Mouse (Mus musculus) heart, postnatal 0 days (tissue): ENCODE results near the gene Gclc. TPM values are rescaled to one million over a fixed set of nuclear protein-coding genes. Genes with fewer than 3 reads are reported as not detected.

ENCODE experiments used
- ATAC-seq: fragments of 200-750 bp; cut with Nextera tagmentation; 2 replicates; pipeline ENCODE4 v1.8.0; 2017; ENCODE audit warnings: low read depth, moderate number of reproducible peaks, moderate library complexity; ENCODE audit not compliant: insufficient read depth
- DNase-seq: peaks from one replicate; pipeline ENCODE4 v3.0.0-alpha.2; 2016; ENCODE audit warnings: low spot score
- H3K27ac ChIP-seq: fragments of 300-500 bp; sonication (generic); 2 replicates; pipeline ENCODE4 v1.5.1; 2014; ENCODE audit warnings: low read depth, mild to moderate bottlenecking
- H3K27me3 ChIP-seq: fragments of 300-500 bp; sonication (generic); 2 replicates; pipeline ENCODE4 v1.6.1; 2014; ENCODE audit warnings: low read length, mixed read lengths; ENCODE audit not compliant: control insufficient read depth, insufficient read depth
- H3K36me3 ChIP-seq: fragments of 300-500 bp; sonication (generic); replicated peaks from 2 replicates; pipeline ENCODE4 v1.6.1; 2014; ENCODE audit warnings: low read length, mixed read lengths; ENCODE audit not compliant: control insufficient read depth, insufficient read depth
- H3K4me1 ChIP-seq: fragments of 300-500 bp; sonication (generic); 2 replicates; pipeline ENCODE4 v1.6.1; 2014; ENCODE audit warnings: antibody characterized with exemption; ENCODE audit not compliant: control insufficient read depth, insufficient read depth
- H3K4me2 ChIP-seq: fragments of 300-500 bp; sonication (generic); 2 replicates; pipeline ENCODE4 v1.6.1; 2014; ENCODE audit warnings: low read depth, mild to moderate bottlenecking, low read length, moderate library complexity
- H3K4me3 ChIP-seq: fragments of 300-500 bp; sonication (generic); 2 replicates; pipeline ENCODE4 v1.5.1; 2014; ENCODE audit warnings: low read depth, low read length
- H3K9ac ChIP-seq: fragments of 300-500 bp; sonication (generic); replicated peaks from 2 replicates; pipeline ENCODE4 v1.6.1; 2014; ENCODE audit warnings: low read depth, low read length, mixed read lengths
- H3K9me3 ChIP-seq: fragments of 300-500 bp; sonication (generic); replicated peaks from 2 replicates; pipeline ENCODE4 v1.6.1; 2016; ENCODE audit warnings: low read length; ENCODE audit not compliant: control insufficient read depth
- CTCF ChIP-seq: IDR thresholded peaks from 2 replicates; pipeline ENCODE4 v1.5.1; 2016; ENCODE audit warnings: antibody characterized with exemption, control low read depth, low read depth
- EP300 ChIP-seq: IDR thresholded peaks from 2 replicates; pipeline ENCODE4 v1.6.1; 2016; ENCODE audit warnings: antibody characterized with exemption, low read depth
- WGBS: fragments of 180-500 bp; shearing (Covaris S2); extraction: QIAGEN DNeasy Blood & Tissue Kit; methylation state at CpG from one replicate; pipeline ENCODE4 v1.1.7; 2014; 5-methylcytosine and 5-hydroxymethylcytosine counted together
- polyA plus RNA-seq: library from polyadenylated mRNA; unstranded; fragments of >200 nt; fragmentation: Nextera tagmentation; extraction: Ambion mirVana; gene quantifications from 2 replicates; pipeline ENCODE4 v1.2.1, GENCODE M21; 2015
- total RNA-seq: library from RNA; depleted of rRNA; stranded (reverse); fragments of >200 nt; gene quantifications from 2 replicates; pipeline ENCODE4 v1.2.3, GENCODE M21; 2014; ENCODE audit warnings: low replicate concordance

The Gclc gene
- total and polyA plus RNA-seq, 2 experiments from 2014 or later: 4.6 to 9.2 TPM

- TF ChIP-seq CTCF: no peak
- no peak for TF ChIP-seq EP300
- Histone ChIP-seq H3K9me3 (no peaks in the 10 kb centered on the region), H3K36me3 (no peaks in the 10 kb centered on the region), H3K4me2 (no peak overlapping the region), H3K27me3 (no peaks in the 10 kb centered on the region), H3K9ac (no peak overlapping the region), H3K27ac (no peak overlapping the region), H3K4me3 (no peak overlapping the region), H3K4me1 (no peaks in the 10 kb centered on the region)
- 52% methylated on average over 3 of the region's 3 CpGs for WGBS
- DNase-seq (no peak), ATAC-seq (no peak)
Measured at GRCm38 (mm10) chr9:77712816-77713215, 41.5 kb upstream of the Gclc start.

- no peak for TF ChIP-seq EP300
- no peak for TF ChIP-seq CTCF
- no peaks in the 10 kb centered on the region for H3K36me3 ChIP-seq
- no peaks in the 10 kb centered on the region for H3K9me3 ChIP-seq
- no peaks in the 10 kb centered on the region for H3K27me3 ChIP-seq
- DNase-seq (no peak), ATAC-seq (no peak)
- H3K4me3 ChIP-seq: no peak overlapping the region
- 66% methylated on average over 5 of the region's 5 CpGs for WGBS
- H3K4me2 ChIP-seq: no peak overlapping the region
- no peak overlapping the region for H3K27ac ChIP-seq
- H3K4me1 ChIP-seq: no peaks in the 10 kb centered on the region; the same call in 1 of the 2 replicates
- H3K9ac ChIP-seq: no peak overlapping the region
Measured at GRCm38 (mm10) chr9:77713301-77713700, 41.0 kb upstream of the Gclc start.

- Histone ChIP-seq H3K9me3 (no peaks in the 10 kb centered on the region), H3K27me3 (no peaks in the 10 kb centered on the region), H3K4me2 (no peak overlapping the region), H3K4me3 (no peak overlapping the region), H3K4me1 (no peaks in the 10 kb centered on the region; the same call in 1 of the 2 replicates), H3K27ac (no peak overlapping the region), H3K9ac (no peak overlapping the region), H3K36me3 (no peaks in the 10 kb centered on the region)
- ATAC-seq (no peak), DNase-seq (no peak)
- TF ChIP-seq CTCF (no peak), EP300 (no peak)
- WGBS: 96% methylated on average over 2 of the region's 2 CpGs
Measured at GRCm38 (mm10) chr9:77715262-77715661, 39.1 kb upstream of the Gclc start.

DNA sequence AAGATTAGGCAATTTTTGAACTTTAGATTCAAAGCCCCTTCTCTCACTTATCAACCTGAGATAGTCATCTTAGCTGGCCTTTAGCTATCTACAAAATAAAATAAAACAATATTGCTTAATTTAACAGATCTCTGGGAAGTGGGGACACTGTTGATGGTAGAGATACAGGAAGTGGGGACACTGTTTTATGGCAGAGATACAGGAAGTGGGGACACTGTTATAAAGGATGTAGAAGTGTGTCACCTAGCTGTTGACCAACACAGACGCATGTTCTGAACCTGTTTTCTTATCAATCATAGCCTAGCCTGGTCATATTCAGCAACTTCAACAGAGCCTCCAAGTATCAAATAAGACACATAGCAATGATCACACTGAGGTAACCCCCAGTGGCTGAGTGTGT, 38.3 kb upstream of the Gclc start:
- Histone ChIP-seq H3K4me2 (no peak overlapping the region), H3K4me3 (no peak overlapping the region), H3K9me3 (no peaks in the 10 kb centered on the region), H3K27me3 (no peaks in the 10 kb centered on the region), H3K4me1 (no peaks in the 10 kb centered on the region; the same call in 1 of the 2 replicates), H3K36me3 (no peaks in the 10 kb centered on the region), H3K9ac (no peak overlapping the region), H3K27ac (no peak overlapping the region)
- 75% methylated on average over 1 of the region's 1 CpGs for WGBS
- TF ChIP-seq CTCF (no peak), EP300 (no peak)
- DNase-seq (no peak), ATAC-seq (no peak)

- WGBS: 42% methylated on average over 5 of the region's 5 CpGs
Measured at GRCm38 (mm10) chr9:77717831-77718435, 36.4 kb upstream of the Gclc start.

More at GRCm38 (mm10) chr9:77717831-77718435, 36.4 kb upstream of the Gclc start:
- Histone ChIP-seq H3K4me1 (no peaks in the 10 kb centered on the region; the same call in 1 of the 2 replicates), H3K27ac (no peak overlapping the region), H3K4me2 (no peak overlapping the region), H3K36me3 (no peaks in the 10 kb centered on the region), H3K9ac (no peak overlapping the region), H3K27me3 (no peaks in the 10 kb centered on the region), H3K9me3 (no peaks in the 10 kb centered on the region), H3K4me3 (no peak overlapping the region)
- no peak for DNase-seq
- no peak for TF ChIP-seq EP300
- no peak for TF ChIP-seq CTCF
- ATAC-seq: no peak
